7 mouse cellular contexts compared by ENCODE assay signal in the genomic region with DNA sequence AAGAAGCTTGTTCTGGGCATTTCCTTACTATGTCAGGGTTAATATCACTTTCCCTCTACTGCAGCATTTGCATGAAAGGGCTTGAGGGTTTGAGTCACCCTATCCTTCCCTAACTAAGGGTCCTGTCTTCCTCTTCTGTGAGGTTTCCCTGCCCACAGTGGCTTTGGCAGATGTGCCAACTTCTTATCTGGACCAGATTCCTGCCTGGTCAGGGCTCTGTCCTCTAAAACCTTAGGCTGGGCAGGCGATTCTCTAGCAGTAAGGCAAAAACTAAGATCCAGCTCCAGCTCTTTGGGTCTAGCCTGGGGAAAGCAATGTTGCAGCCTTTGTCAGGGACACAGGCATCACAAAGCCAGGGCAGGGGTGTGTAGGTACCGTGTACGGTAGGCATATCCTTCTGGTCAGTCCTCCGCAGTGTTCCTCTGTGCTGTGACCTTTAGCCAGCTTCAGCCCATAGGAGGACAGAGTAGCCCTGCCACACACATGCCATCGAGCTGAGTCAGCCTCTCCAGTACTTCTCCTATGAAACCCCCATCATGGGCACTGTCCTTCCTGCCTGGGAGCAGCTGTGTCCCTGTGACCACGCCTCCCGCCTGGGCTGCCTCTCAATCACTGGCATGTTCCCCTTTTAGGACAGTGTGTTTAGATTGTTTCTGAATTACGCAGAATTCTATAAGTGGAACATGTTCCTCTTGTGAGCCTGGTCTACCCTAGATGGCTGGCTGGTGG. TPM values are rescaled to one million over a fixed set of nuclear protein-coding genes. Genes with fewer than 3 reads are reported as not detected.
DNase-seq lines count a peak whose midpoint lies in the region; ATAC-seq lines count a peak whose summit lies in the region.

No protein-coding gene starts in this region.

- peak; percentile 19 to 56 for DNase-seq in urinary bladder, adult 18-20 months (ENCODE audit: low spot score in 2 of 2)
- DNase-seq in urinary bladder, postnatal 10 days (ENCODE audit: low spot score), result no peak
- peak; percentile 34 for DNase-seq in kidney, postnatal 10 days
- DNase-seq in embryo, embryonic 11 days, result no peak
- no peak for DNase-seq in retina, embryonic 14.5 days (ENCODE audit: low spot score)

- H3K27ac ChIP-seq in macrophage, result peak overlapping the region; percentile 99

- peaks cover 30% of the 10 kb centered on the region for H3K36me3 ChIP-seq in macrophage (ENCODE audit: inconsistent target)

- no peaks in the 10 kb centered on the region for H3K79me2 ChIP-seq in macrophage (ENCODE audit: inconsistent target)

- ATAC-seq in granulocyte monocyte progenitor cell, adult 5-6 weeks (replicated peaks; ENCODE audit: poor library complexity, severe bottlenecking), result peak; percentile 97

- H3K4me3 ChIP-seq in macrophage (ENCODE audit: inconsistent target), result no peak overlapping the region

- WGBS in macrophage (ENCODE audit: missing documents), result 8% methylated on average over 8 of the region's 8 CpGs

RNA-seq across cellular contexts. Expression of gene Nkd2, which starts 43.8 kb away (rescaled TPM):
- not detected in 2 replicates for total RNA-seq in granulocyte monocyte progenitor cell, adult 5-6 weeks (2014; fragmentation: Nextera tagmentation)
- not detected in 2 replicates for total RNA-seq in granulocyte monocyte progenitor cell, adult 5-6 weeks (2017)
- under 1 TPM in 2 of 26 experiments, not detected in 24; 0.12 to 0.43 TPM for total RNA-seq in macrophage (2018; cell fraction: chromatin; rRNA removed)
- under 1 TPM in 1 of 26 experiments, not detected in 25; under 0.01 TPM for total RNA-seq in macrophage (2018; cell fraction: cytosol; rRNA removed)
- total RNA-seq in macrophage (2018; cell fraction: nucleus; rRNA removed), result not detected
- polyA plus RNA-seq in macrophage (2018), result not detected in 3 replicates

Comparison
In these comparisons a context has a peak if more than half of its experiments do, and no peak if none do; other contexts are left out.
1. DNase-seq: peak in urinary bladder, adult 18-20 months (2 of 2) and kidney, postnatal 10 days (single experiment); none in urinary bladder, postnatal 10 days (single experiment), embryo, embryonic 11 days (single experiment) and retina, embryonic 14.5 days (single experiment).